Mouse (Mus musculus) frontal cortex, adult 2 months (tissue): ENCODE measurements around the gene Mphosph9. TPM values are rescaled to one million over a fixed set of nuclear protein-coding genes. Genes with fewer than 3 reads are reported as not detected.

Source experiments
- polyA plus RNA-seq: library from polyadenylated mRNA; depleted of rRNA; stranded (reverse); fragments of >200 nt; gene quantifications from 2 replicates; pipeline ENCODE4 v1.2.3, GENCODE M21; 2012; rRNA removed

Mphosph9 gene
- polyA plus RNA-seq, 1 experiment = 21.1 TPM

Other genes with a start within 250 kb of the Mphosph9 start
- gene Abcb9, start 232.2 kb downstream of the Mphosph9 start, polyA plus RNA-seq = 30.2 and 33.3 TPM in 2 replicates
- 43.2 and 45.3 TPM in 2 replicates for gene Ogfod2, start 215.7 kb downstream of the Mphosph9 start, polyA plus RNA-seq
- 82.8 and 83.4 TPM in 2 replicates for gene Arl6ip4, start 211.9 kb downstream of the Mphosph9 start, polyA plus RNA-seq
- gene Pitpnm2, start 78.2 kb downstream of the Mphosph9 start, polyA plus RNA-seq = 195 and 196 TPM in 2 replicates
- 14.6 and 15.6 TPM in 2 replicates for gene 2810006K23Rik, start 117 bp upstream of the Mphosph9 start, polyA plus RNA-seq
- 182 and 239 TPM in 2 replicates for gene Cdk2ap1, start 35.1 kb upstream of the Mphosph9 start, polyA plus RNA-seq
- gene Sbno1, start 98.0 kb upstream of the Mphosph9 start, polyA plus RNA-seq = 57.7 and 59.5 TPM in 2 replicates
- 41.8 and 54.3 TPM in 2 replicates for gene Kmt5a, start 112.0 kb upstream of the Mphosph9 start, polyA plus RNA-seq
- gene Rilpl2, start 150.4 kb upstream of the Mphosph9 start, polyA plus RNA-seq = 24.5 and 25.9 TPM in 2 replicates
- 9.6 and 11.8 TPM in 2 replicates for gene Snrnp35, start 155.2 kb upstream of the Mphosph9 start, polyA plus RNA-seq
- 44.7 and 51.7 TPM in 2 replicates for gene Rilpl1, start 203.4 kb upstream of the Mphosph9 start, polyA plus RNA-seq
- 108 and 133 TPM in 2 replicates for gene Tmed2, start 212.7 kb upstream of the Mphosph9 start, polyA plus RNA-seq
- gene Ddx55, start 224.9 kb upstream of the Mphosph9 start, polyA plus RNA-seq = 38.2 and 38.3 TPM in 2 replicates